Mouse (Mus musculus): ENCODE measurements at regions not wholly inside any gene's neighbourhood (a gene's known extent, or its start where the extent isn't known, plus 50 kb on each side); places are given as distances from the start of the nearest gene placed in this dataset.

GRCm38 (mm10) chr15:35240416-35241212, 882.9 kb upstream of the 9430069I07Rik start:
- DNase-seq (ENCODE audit: low spot score), result no peak

DNA sequence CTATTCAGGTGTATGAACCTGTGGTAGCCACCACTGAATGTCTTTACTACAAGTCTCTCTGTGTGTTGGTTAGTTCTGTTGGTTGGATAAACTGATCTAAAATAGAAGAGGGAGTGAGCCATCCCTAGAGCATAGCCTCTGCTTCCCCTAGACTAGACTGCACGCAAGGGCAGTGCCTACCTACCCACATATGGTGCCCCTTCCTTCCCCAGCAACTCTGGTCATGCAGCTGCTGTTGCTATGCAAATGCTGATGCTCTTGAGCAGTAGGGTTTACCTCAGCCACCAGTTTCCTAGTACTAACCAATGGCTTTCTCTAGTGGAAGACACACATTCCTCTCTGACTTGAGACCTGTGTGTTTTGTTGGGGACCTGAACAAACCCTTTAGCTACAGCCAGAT, 881.0 kb upstream of the 9430069I07Rik start:
- DNase-seq (ENCODE audit: low spot score), result no peak

DNA sequence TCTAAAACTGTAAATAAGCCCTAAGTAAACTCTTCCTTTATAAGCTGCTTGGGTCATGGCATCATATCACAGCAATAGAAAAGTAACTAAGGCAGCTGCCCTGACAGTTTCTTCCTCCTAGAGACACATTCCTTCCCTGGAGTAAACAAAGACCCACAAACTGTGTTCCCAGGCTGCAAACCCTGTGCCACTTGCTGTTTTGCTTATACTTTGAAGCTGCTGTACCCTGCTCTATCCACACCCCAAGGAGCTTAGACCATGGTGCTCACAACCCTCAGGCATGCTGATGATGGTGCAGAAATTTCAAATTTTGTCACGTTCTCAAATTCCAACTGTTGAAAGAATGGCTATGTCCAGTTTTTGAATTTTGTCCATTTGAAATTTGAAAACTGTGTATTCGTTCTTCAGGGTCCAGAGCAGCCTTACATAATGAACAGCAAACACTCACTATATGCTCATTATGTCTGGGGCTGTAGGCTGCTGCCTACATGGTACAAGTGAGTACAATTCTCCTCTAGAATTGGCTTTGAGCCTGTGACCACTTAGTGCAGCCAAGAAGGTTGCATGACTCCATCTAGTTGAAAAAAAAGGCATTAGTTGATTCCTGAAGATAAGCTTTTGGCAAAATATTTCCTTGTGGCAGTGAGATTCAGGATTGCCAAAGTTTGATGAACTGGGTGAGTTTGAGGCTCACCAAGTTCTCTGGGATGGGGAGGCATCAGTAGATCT, 876.5 kb upstream of the 9430069I07Rik start:
- DNase-seq (ENCODE audit: low spot score), result peak; percentile 22

DNA sequence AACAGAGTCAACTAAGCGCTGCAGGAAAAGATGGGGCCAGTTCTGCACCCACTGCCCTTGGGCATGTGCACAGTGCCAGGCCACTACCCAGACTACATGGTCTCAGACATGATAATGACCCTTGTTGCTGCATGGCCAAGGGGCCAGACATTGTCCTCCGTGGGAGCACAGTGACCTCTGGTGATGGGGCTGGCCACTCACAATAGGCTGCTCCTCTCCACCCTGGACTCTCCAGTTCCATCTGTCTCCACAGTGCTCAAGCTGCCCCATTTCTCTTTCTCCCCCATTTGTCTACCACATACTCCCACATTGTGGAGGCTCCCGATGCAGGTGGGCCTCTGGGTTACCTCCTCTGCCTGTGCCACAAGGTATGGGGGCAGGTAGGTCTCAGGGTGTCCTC, 871.9 kb upstream of the 9430069I07Rik start:
- no peak for DNase-seq (ENCODE audit: low spot score)
